Mouse (Mus musculus) gastrocnemius, postnatal 25 days (tissue): ENCODE data around the gene Ppcs. TPM values are rescaled to one million over a fixed set of nuclear protein-coding genes. Genes with fewer than 3 reads are reported as not detected.
A peak's percentile ranks its signal among the peaks of the same experiment; 100 is the strongest.

Experiments
- DNase-seq: peaks from one replicate; pipeline ENCODE4 v3.0.0; 2022
- total RNA-seq, 2 experiments: library from RNA; stranded (reverse); gene quantifications; 1 replicate in 1 of 2; 2 replicates in 1 of 2; pipeline ENCODE4 v1.2.3; 2021

Ppcs gene
- total RNA-seq, 2 experiments from 2014 or later, result 5.1 to 5.2 TPM

DNA sequence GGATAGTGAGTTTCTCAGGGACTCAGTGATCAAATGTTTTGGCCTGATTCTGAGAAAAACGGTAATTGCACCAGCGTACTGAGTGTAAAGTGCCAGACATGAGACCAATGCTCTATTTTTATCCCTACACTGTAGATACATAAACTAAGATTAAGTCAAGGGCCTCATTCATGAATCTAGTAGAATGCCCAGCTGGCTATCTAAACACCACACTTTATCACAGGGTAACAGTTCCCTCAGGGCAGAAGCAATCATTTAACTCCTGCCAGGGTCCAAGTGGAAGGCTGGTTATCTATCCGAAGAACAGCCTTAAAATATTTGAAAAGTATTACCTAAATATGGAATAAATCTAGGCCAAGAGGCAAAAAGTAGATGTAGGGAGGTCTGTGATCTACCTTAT, 4.3 kb downstream of the Ppcs start:
- DNase-seq, result no peak

DNA sequence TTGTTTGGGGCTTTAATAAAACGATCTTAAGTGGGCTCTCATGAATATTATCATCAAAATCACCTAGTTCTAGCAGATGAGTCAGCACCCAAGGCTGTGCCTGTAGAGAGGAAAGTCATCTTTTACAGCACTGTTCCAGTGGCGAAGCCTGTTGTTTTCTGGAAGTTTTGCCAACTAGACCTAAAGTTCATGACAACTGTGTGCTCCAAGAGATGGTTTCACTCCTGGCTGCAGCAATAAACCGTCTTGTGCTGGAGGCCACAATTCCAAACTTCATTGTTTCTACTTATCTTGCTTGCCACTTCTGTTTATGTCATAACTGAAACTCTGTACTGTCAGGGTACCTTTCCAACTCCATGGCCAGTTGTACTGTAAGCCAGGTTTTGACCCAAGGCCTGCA, 5.0 kb downstream of the Ppcs start:
- DNase-seq, result no peak

DNA sequence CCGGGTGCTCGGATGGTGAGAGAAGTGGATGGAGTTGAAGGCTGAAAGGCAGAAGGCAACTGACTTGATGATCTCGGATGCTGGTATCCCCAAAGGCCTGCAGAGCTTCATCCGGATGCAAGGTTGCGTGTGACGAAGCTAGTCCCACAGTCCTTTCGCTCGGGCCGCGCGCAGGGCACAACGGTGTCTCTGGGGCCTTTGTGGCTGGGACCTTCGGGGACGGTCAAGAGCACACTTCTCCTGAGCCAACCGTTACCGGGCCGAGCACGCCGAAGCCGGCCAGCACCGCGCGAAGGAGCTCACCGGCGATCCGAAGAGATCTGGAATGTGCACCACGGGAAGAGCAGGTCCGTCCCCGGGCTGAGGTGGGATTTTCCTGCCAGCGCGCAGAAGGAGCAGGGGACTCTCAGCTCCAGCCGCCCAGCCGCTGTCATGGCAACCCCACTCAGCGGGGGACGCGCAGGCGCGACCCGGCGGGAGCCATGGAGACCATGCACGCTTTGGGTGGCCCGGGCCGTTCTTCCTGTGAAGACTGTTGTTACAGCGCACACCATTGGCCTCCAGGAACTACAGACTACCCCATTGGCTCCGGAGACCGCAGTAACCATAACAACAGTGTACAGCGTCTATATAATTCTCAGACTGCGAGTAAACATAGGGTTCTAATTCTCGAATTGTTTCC, 7.0 kb downstream of the Ppcs start, which contains the start of gene Ccdc30:
Gene Ccdc30, minus strand, starts transcription at position 450 of the 682 bp plus-strand sequence.
- DNase-seq, result peak; percentile 79

DNA sequence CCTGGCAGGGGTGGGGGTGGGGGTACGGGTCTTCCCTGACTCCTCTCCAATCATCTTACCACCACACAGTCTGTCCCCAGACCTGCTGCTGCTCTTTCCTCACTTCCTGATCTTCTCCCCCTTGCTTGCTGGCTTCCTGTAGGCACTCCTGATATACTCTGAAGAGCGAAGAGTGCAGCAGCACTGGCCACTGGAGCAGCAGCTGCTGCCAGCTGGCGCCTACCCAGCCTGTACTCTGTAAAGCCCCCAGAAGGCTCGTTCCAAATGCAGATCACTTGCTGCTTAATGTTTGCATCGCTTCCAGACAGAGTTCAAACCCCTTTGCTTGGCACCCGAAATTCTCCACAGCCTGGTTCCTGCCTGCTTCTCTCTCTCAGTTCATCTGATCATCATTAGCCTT, 9.4 kb downstream of the Ppcs start:
- DNase-seq, result no peak

DNA sequence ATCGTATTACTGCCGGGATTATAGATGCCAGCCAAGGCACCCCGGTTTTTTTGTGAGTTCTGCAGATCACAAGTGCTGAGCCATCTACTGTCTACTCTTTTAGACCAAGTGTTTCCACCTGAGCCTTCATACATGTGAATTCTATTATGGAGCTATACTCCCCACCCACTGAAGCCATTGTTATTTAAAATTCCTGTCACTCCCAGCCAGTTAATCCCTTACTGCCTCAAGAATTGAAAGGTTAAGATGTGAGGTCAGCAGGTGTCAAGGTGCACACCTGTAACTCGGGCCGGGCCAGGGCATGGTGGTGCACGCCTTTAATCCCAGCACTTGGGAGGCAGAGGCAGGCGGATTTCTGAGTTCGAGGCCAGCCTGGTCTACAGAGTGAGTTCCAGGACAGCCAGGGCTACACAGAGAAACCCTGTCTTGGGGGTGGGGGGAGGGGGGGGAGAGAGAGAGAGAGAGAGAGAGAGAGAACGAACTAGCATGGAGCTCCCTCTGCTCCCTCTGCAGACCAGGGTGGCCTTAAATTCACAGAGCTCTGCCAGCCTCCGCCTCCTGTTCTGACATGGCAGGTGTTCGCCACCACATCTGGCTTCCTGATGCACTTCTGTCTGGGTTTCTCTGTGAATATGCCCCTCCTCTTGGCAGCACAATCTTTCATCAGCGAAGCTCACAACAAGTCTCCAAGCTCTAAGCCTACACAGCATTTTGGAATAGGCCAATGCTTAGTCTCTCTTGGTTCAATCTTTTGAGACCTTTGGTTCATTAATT, 10.2 kb downstream of the Ppcs start:
- no peak for DNase-seq

DNA sequence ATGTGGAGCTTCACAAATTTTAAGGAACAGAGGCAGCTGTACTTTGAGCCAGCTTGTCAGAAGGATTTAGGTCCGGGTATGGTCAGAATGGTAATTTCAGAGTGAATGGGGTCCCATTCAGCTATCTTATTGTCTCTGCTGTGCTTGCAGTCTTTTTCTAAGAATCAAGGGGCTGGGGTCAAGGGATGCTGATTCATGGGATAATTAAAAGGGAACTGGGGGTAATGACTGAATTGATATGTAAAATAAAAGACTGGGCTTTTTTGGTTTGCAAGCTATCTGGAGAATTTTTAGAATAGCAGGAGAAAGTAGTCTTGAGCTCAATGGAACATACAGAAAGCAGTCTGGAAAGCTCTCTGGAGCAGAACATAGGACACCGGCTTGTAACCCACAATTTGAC, 18.8 kb downstream of the Ppcs start:
- DNase-seq, result no peak

DNA sequence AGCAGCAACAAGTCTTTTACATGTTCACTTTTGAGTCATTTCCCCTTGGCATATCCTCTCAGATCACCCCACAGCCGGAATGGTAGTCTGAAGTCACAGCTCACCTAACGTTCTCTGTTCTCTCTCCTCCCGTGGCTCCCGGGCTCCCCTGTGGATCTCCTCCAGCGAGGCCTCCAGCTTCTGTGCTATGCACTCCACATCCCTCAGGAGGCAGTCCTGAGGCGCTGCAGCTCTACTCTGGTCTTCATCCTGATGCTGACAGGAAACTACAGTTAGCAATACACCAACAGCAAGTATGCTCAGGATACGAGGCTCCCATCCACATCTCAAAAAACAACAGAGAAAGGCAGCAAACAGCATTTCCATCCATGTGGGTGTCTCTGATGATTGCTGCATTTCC, 21.3 kb downstream of the Ppcs start:
- no peak for DNase-seq

DNA sequence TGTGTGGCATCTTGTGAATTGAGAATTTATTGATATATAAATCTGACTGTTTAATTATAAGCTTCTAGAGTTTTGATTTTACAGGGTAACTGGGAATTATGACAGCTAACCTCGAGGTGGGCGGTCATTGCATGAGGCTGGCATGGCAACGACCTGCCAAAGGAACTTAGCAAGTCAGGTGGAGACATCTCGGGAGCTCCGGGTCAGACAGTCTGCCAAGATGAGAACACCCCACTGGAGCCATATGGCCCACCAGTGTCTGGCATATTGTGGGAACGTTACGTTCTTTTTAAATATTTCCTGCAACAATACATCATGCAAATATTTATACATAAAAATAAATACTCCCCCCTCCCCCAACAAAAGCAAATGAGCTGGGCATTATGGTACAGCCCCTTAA, 23.5 kb downstream of the Ppcs start:
- DNase-seq, result no peak

DNA sequence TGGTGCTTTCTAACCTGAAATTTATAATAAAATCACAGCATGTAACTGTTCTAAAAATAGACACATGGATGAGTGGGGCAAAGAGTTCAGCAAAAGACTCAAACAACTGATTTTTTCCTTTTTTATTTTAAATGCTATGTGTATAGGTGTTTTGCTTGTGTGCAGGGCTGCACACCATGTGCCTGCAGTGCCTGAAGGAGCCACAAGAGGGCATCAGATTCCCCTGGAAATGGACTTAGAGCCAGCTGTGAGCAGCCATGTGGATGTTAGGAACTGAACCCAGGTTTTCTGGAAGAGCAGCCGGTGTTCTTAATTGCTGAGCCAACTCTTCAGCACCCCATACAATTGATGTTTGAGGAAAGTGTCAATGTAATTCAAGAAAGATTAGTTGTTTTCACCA, 31.9 kb downstream of the Ppcs start:
- no peak for DNase-seq

DNA sequence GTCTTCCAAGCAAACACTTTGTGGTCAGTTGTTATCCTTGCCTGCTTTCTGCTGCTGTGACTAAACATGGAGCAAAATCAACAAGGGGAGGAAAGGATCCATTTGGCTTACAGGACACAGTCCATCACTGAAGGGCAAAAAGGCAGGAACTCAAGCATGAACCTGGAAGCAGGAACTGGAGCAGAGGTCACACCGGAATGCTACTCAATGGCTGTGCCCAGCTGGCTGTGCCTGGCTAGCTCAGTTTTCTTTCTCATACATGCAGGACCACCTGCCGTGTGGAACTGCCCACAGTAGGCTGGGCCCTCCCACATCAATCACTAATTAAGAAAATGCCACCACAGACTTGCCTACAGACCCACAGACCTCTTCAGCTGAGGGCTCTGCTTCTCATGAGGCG, 33.0 kb downstream of the Ppcs start:
- no peak for DNase-seq

DNA sequence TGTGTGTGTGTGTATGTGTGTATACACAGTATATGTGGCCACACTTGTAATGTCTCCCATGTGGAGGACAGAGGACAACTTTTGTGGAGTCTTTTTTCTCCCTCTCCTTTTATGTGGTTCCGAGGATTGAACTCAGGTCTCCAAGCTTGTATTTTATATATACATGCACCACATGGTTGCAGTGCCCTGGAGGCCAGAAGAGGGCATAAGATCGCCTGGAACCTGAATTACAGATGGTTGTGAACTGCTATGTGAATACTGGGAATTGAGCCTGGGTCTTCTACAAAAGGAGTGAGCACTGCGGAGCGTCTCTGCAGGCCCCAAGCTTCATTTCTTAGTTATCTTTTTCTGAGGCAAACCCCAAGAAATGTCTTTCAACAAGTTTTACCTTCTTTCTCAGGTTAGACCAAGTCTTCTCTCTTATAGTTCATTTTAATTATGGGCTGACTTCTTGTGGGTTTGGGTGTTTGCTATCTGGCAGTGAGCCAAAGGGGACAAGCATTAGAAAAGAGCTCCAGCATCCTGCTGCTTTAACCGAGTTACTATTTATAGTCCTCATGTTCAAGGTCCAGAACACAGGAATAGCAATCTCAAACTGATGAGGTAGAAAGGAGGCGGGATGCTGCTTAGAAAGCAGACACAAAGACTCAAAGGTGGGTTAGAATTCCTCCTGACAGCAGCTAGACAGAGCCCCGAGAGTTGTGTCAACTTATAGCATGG, 40.6 kb downstream of the Ppcs start:
- DNase-seq, result no peak

DNA sequence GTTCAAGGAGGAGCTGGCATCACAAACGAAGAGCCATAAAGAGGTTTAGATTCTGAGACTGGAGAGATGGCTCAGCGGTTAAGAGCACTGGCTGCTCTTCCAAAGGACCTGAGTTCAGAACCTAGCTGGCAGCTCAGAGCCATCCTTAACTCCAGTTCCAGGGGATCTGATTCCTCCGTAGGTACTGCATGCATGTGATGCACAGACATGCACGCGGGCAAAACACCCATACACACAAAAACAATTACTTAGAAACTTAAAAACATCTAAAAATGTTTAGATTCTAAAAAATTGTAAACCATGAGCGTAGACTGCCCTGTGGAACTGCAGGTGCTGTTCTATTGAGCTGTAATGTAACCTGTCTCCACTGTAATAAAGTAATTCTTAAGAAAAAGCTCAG, 52.8 kb downstream of the Ppcs start:
- no peak for DNase-seq

Other genes starting within 250 kb of the Ppcs start
- 10 to 100 TPM; 16.3 to 17.5 TPM for gene Zfp691, start 248.2 kb downstream of the Ppcs start, total RNA-seq
- gene Ermap, start 232.4 kb downstream of the Ppcs start, total RNA-seq, result not detected
- gene Svbp, start 227.1 kb downstream of the Ppcs start, total RNA-seq, result 10 to 100 TPM; 13.9 to 17.4 TPM
- gene Tmem269, start 204.2 kb downstream of the Ppcs start, total RNA-seq, result under 1 TPM in 1 of 2 experiments, not detected in 1; 0.56 TPM
- 10 to 100 TPM; 22.5 to 22.8 TPM for gene AU022252, start 189.7 kb downstream of the Ppcs start, total RNA-seq
- 10 to 100 TPM; 12.0 to 12.6 TPM for gene P3h1, start 189.5 kb downstream of the Ppcs start, total RNA-seq
- 1 to 10 TPM; 3.2 to 3.8 TPM for gene Cldn19, start 167.0 kb downstream of the Ppcs start, total RNA-seq
- gene Ybx1, start 127.8 kb downstream of the Ppcs start, total RNA-seq, result 100 to 1,000 TPM; 509 to 515 TPM
- gene Ppih, start 101.9 kb downstream of the Ppcs start, total RNA-seq, result 1 to 10 TPM; 7.0 to 7.8 TPM
- gene Ccdc30, start 6.9 kb downstream of the Ppcs start, total RNA-seq, result under 1 TPM in 1 of 2 experiments, not detected in 1; 0.11 TPM
- not detected for gene Zmynd12, start 394 bp upstream of the Ppcs start, total RNA-seq
- gene Rimkla, start 70.2 kb upstream of the Ppcs start, total RNA-seq, result not detected
- gene Foxj3, start 114.6 kb upstream of the Ppcs start, total RNA-seq, result 10 to 100 TPM; 18.6 to 26.1 TPM
- 1 to 10 TPM; 4.3 TPM for gene Frg2f1, start 117.1 kb upstream of the Ppcs start, total RNA-seq
- gene Guca2a, start 215.3 kb upstream of the Ppcs start, total RNA-seq, result not detected
- gene Guca2b, start 236.5 kb upstream of the Ppcs start, total RNA-seq, result not detected